Mouse (Mus musculus) mature B cell (primary cell): ENCODE data around the gene Magel2.

Experiments
- in situ Hi-C: fragments of 300-500 bp; cut with MboI; formaldehyde crosslinking; loops from 2 replicates; pipeline ENCODE4 v1.14.3; 2019

Gene Magel2

GRCm38 (mm10) chr7:62376510-62377304 is at the start of gene Magel2:
Magel2 (plus strand) TSS chr7:62377010.
- in situ Hi-C loops = no loop called here

GRCm38 (mm10) chr7:62345411-62345810 is 31.4 kb upstream of the Magel2 start:
- in situ Hi-C loops = no loop called here

- in situ Hi-C loops = no loop called here
These were observed 30.5 kb upstream of the Magel2 start, which contains the start of gene Ndn for GRCm38 (mm10) chr7:62346269-62346668. Ndn (plus strand) TSS chr7:62346569.

GRCm38 (mm10) chr7:62348106-62348803 is 28.6 kb upstream of the Magel2 start:
- in situ Hi-C loops = no loop called here

GRCm38 (mm10) chr7:62348804-62349190 is 28.0 kb upstream of the Magel2 start:
- in situ Hi-C loops = no loop called here

GRCm38 (mm10) chr7:62351266-62351665 is 25.5 kb upstream of the Magel2 start:
- in situ Hi-C loops = no loop called here

GRCm38 (mm10) chr7:62365039-62365636 is 11.7 kb upstream of the Magel2 start:
- in situ Hi-C loops = no loop called here

GRCm38 (mm10) chr7:62366730-62367129 is 10.1 kb upstream of the Magel2 start:
- in situ Hi-C loops = no loop called here

GRCm38 (mm10) chr7:62375658-62376057 is 1.2 kb upstream of the Magel2 start:
- in situ Hi-C loops = no loop called here

GRCm38 (mm10) chr7:62377313-62377712 is 503 bp downstream of the Magel2 start:
- in situ Hi-C loops = no loop called here

GRCm38 (mm10) chr7:62378529-62378928 is 1.7 kb downstream of the Magel2 start:
- in situ Hi-C loops = no loop called here

GRCm38 (mm10) chr7:62382391-62382790 is 5.6 kb downstream of the Magel2 start:
- in situ Hi-C loops = no loop called here

- in situ Hi-C loops = no loop called here
These were observed 11.5 kb downstream of the Magel2 start for GRCm38 (mm10) chr7:62388291-62388690.

GRCm38 (mm10) chr7:62392202-62392601 is 15.4 kb downstream of the Magel2 start:
- in situ Hi-C loops = no loop called here

GRCm38 (mm10) chr7:62406573-62407050 is 29.8 kb downstream of the Magel2 start:
- in situ Hi-C loops = no loop called here

GRCm38 (mm10) chr7:62407803-62408202 is 31.0 kb downstream of the Magel2 start:
- in situ Hi-C loops = no loop called here

GRCm38 (mm10) chr7:62415222-62415621 is 38.4 kb downstream of the Magel2 start:
- in situ Hi-C loops = no loop called here

- in situ Hi-C loops = no loop called here
These were observed 39.4 kb downstream of the Magel2 start for GRCm38 (mm10) chr7:62416173-62416572.

- in situ Hi-C loops = no loop called here
These were observed 41.5 kb downstream of the Magel2 start for GRCm38 (mm10) chr7:62418346-62418745.

- in situ Hi-C loops = no loop called here
These were observed 42.3 kb downstream of the Magel2 start for GRCm38 (mm10) chr7:62419105-62419492.

GRCm38 (mm10) chr7:62419493-62420360 is 42.9 kb downstream of the Magel2 start, which contains the start of gene Mkrn3:
Mkrn3 (minus strand) TSS chr7:62420139.
- in situ Hi-C loops = no loop called here

GRCm38 (mm10) chr7:62420566-62420965 is 43.8 kb downstream of the Magel2 start:
- in situ Hi-C loops = no loop called here
